7 mouse cellular contexts compared by ENCODE assay signal in genomic region chr14:47298819-47299261, GRCm38 (mm10). TPM values are rescaled to one million over a fixed set of nuclear protein-coding genes. Genes with fewer than 3 reads are reported as not detected.
DNase-seq lines count a peak whose midpoint lies in the region; ATAC-seq and TF ChIP-seq lines count a peak whose summit lies in the region.

No protein-coding gene starts in this region.

- H3K36me3 ChIP-seq in C2C12 (ENCODE audit: control insufficient read depth, insufficient read depth) = peaks cover 25% of the 10 kb centered on the region
- peaks cover 1 to 41% of the 10 kb centered on the region in 2 experiments; a peak in 3 of 4 replicates for H3K36me3 ChIP-seq in MEL (ENCODE audit: control insufficient read depth in 1 of 2, insufficient read depth in 2 of 2, low read length in 2 of 2)
- H3K36me3 ChIP-seq in embryonic facial prominence, embryonic 14.5 days (ENCODE audit: control insufficient read depth, insufficient read depth, low read length) = 0 out of 2 replicates have a peak, but pooled peaks cover 7% of the 10 kb centered on the region
- peaks cover 22% of the 10 kb centered on the region for H3K36me3 ChIP-seq in limb, embryonic 12.5 days
- H3K36me3 ChIP-seq in midbrain, embryonic 13.5 days = peaks cover 7% of the 10 kb centered on the region; the same call in 1 of the 2 replicates

- TF ChIP-seq RAD21 in MEL (IDR thresholded peaks at IDR 0.05; ENCODE audit: low read depth, low read length) = no peak

- peak overlapping the region; percentile 100 for H3ac ChIP-seq in C2C12 (ENCODE audit: control insufficient read depth, insufficient read length, low read depth)

- peak overlapping the region; percentile 61 for H3K27ac ChIP-seq in MEL (ENCODE audit: control insufficient read depth, low read depth, low read length)
- peak overlapping the region; percentile 97 for H3K27ac ChIP-seq in embryonic facial prominence, embryonic 14.5 days (replicated peaks; ENCODE audit: low read depth, low read length)
- H3K27ac ChIP-seq in limb, embryonic 12.5 days = peak overlapping the region; percentile 97
- peak overlapping the region; percentile 96 for H3K27ac ChIP-seq in midbrain, embryonic 13.5 days

- H3K79me3 ChIP-seq in C2C12 (ENCODE audit: low read depth) = peaks cover 52% of the 10 kb centered on the region

- TF ChIP-seq POLR2A in MEL (IDR thresholded peaks at IDR 0.05; ENCODE audit: control insufficient read depth in 1 of 2, insufficient read depth in 1 of 2, low read depth in 1 of 2, low read length in 2 of 2, poor library complexity in 1 of 2) = no peak

- peaks cover 62% of the 10 kb centered on the region for H3K79me2 ChIP-seq in C2C12 (ENCODE audit: control insufficient read depth, insufficient read depth)
- H3K79me2 ChIP-seq in MEL (ENCODE audit: control insufficient read depth, insufficient read depth, low read length, poor library complexity) = peaks cover 50% of the 10 kb centered on the region

- H3K4me2 ChIP-seq in embryonic facial prominence, embryonic 14.5 days (ENCODE audit: low read depth, low read length) = peak overlapping the region; percentile 79
- H3K4me2 ChIP-seq in limb, embryonic 12.5 days = peak overlapping the region; percentile 68
- H3K4me2 ChIP-seq in midbrain, embryonic 13.5 days (replicated peaks) = peak overlapping the region; percentile 91

- TF ChIP-seq CTCF in C2C12 (IDR thresholded peaks at IDR 0.05; ENCODE audit: control insufficient read depth, insufficient read depth, insufficient read length) (no peak), MEL (IDR thresholded peaks at IDR 0.05 in 2 of 3, conservative IDR thresholded peaks at IDR 0.05 in 1 of 3; ENCODE audit: control insufficient read depth in 1 of 3, insufficient read depth in 1 of 3, low read depth in 2 of 3, low read length in 3 of 3, poor library complexity in 1 of 3, severe bottlenecking in 1 of 3) (no peak)

- WGBS in embryonic facial prominence, embryonic 14.5 days = under 1% methylated on average over 15 of the region's 15 CpGs
- WGBS in limb, embryonic 12.5 days = under 1% methylated on average over 15 of the region's 15 CpGs
- 0% methylated on average over 15 of the region's 15 CpGs for WGBS in midbrain, embryonic 13.5 days

- DNase-seq in MEL (ENCODE audit: low read depth, low spot score) = peak; percentile 61
- peak; percentile 58 for DNase-seq in embryonic facial prominence, embryonic 14.5 days (ENCODE audit: low spot score)
- peak; percentile 21 to 28 for DNase-seq in heart, postnatal 36 days
- DNase-seq in thymus, postnatal 25 days = peak; percentile 34

- H3K4me3 ChIP-seq in C2C12 (ENCODE audit: insufficient read depth, poor library complexity, severe bottlenecking) (peak overlapping the region; percentile 94), MEL (ENCODE audit: control insufficient read depth in 1 of 2, insufficient read depth in 1 of 2, low read depth in 2 of 2, low read length in 2 of 2) (peak overlapping the region; percentile 73 to 96)
- peak overlapping the region; percentile 99 for H3K4me3 ChIP-seq in embryonic facial prominence, embryonic 14.5 days (ENCODE audit: low read depth, low read length)
- H3K4me3 ChIP-seq in limb, embryonic 12.5 days (replicated peaks) = peak overlapping the region; percentile 96
- peak overlapping the region; percentile 85 for H3K4me3 ChIP-seq in midbrain, embryonic 13.5 days (replicated peaks)

- H3K9me3 ChIP-seq in MEL (replicated peaks; ENCODE audit: insufficient read depth, low read length) = no peaks in the 10 kb centered on the region
- no peaks in the 10 kb centered on the region for H3K9me3 ChIP-seq in embryonic facial prominence, embryonic 14.5 days (ENCODE audit: control insufficient read depth, low read length)
- H3K9me3 ChIP-seq in limb, embryonic 12.5 days = no peaks in the 10 kb centered on the region
- H3K9me3 ChIP-seq in midbrain, embryonic 13.5 days = no peaks in the 10 kb centered on the region

- H3K27me3 ChIP-seq in C2C12 (ENCODE audit: control insufficient read depth, insufficient read depth, insufficient read length) = no peaks in the 10 kb centered on the region
- H3K27me3 ChIP-seq in MEL (ENCODE audit: control insufficient read depth in 1 of 2, insufficient read depth in 2 of 2, low read length in 2 of 2) = no peaks in the 10 kb centered on the region
- H3K27me3 ChIP-seq in embryonic facial prominence, embryonic 14.5 days (replicated peaks; ENCODE audit: control insufficient read depth, insufficient read depth, low read length) = no peaks in the 10 kb centered on the region
- H3K27me3 ChIP-seq in limb, embryonic 12.5 days = no peaks in the 10 kb centered on the region
- H3K27me3 ChIP-seq in midbrain, embryonic 13.5 days = no peaks in the 10 kb centered on the region

- peaks cover 5 to 17% of the 10 kb centered on the region in 2 experiments for H3K4me1 ChIP-seq in MEL (ENCODE audit: control insufficient read depth in 1 of 2, insufficient read depth in 2 of 2, low read length in 2 of 2)
- H3K4me1 ChIP-seq in embryonic facial prominence, embryonic 14.5 days (ENCODE audit: control insufficient read depth, insufficient read depth, low read length) = peaks cover 17% of the 10 kb centered on the region
- H3K4me1 ChIP-seq in limb, embryonic 12.5 days (replicated peaks) = peaks cover 20% of the 10 kb centered on the region
- H3K4me1 ChIP-seq in midbrain, embryonic 13.5 days (replicated peaks) = peaks cover 34% of the 10 kb centered on the region

- TF ChIP-seq EP300 in MEL (IDR thresholded peaks at IDR 0.05; ENCODE audit: low read depth in 1 of 2, low read length in 2 of 2) = no peak

- ATAC-seq in embryonic facial prominence, embryonic 14.5 days (ENCODE audit: low read depth) = peak; percentile 27
- ATAC-seq in limb, embryonic 12.5 days (ENCODE audit: insufficient number of reproducible peaks, insufficient read depth, low FRiP score, low TSS enrichment, low read depth) = peak; percentile 39; the same call in 1 of the 2 replicates
- ATAC-seq in midbrain, embryonic 13.5 days = peak; percentile 54

- intact Hi-C loops in heart, postnatal 36 days (cut with DNase I) = loop anchor here (2.0 kb wide), 1 partner anchor 22 kb away; the partner anchor contains the start of genes Socs4 and Wdhd1

- H3K9ac ChIP-seq in MEL (ENCODE audit: control insufficient read depth, low read depth, low read length, poor library complexity, severe bottlenecking) = peak overlapping the region; percentile 98
- peak overlapping the region; percentile 100 for H3K9ac ChIP-seq in embryonic facial prominence, embryonic 14.5 days (ENCODE audit: low read depth, low read length)
- peak overlapping the region; percentile 98 for H3K9ac ChIP-seq in limb, embryonic 12.5 days (replicated peaks)
- peak overlapping the region; percentile 89 for H3K9ac ChIP-seq in midbrain, embryonic 13.5 days (replicated peaks)

TF ChIP-seq in C2C12, 6 proteins besides CTCF, POLR2A, EP300 and RAD21:
- peak; percentile 53 for TF ChIP-seq MAX (IDR thresholded peaks at IDR 0.05)
- TF ChIP-seq USF1 (IDR thresholded peaks at IDR 0.05; ENCODE audit: low read depth) = no peak
- TF ChIP-seq FOSL1 (IDR thresholded peaks at IDR 0.05; ENCODE audit: insufficient read depth, low read length, poor library complexity, severe bottlenecking) = no peak

TF ChIP-seq in MEL, 35 proteins besides CTCF, POLR2A, EP300 and RAD21 (continues in another document):
- TF ChIP-seq MAZ (IDR thresholded peaks at IDR 0.05; ENCODE audit: low read depth, low read length) = no peak
- TF ChIP-seq MAX (IDR thresholded peaks at IDR 0.05; ENCODE audit: low read length) = peak; percentile 70
- no peak for TF ChIP-seq TBP (IDR thresholded peaks at IDR 0.05; ENCODE audit: low read depth, low read length)
- TF ChIP-seq ZKSCAN1 (IDR thresholded peaks at IDR 0.05; ENCODE audit: low read depth, low read length) = no peak
- no peak for TF ChIP-seq JUND (IDR thresholded peaks at IDR 0.05; ENCODE audit: low read depth, low read length)
- no peak for TF ChIP-seq ZNF384 (IDR thresholded peaks at IDR 0.05; ENCODE audit: low read depth, low read length)
- TF ChIP-seq MEF2A (IDR thresholded peaks at IDR 0.05; ENCODE audit: extremely low read depth, insufficient replicate concordance, low read depth, low read length, poor library complexity, severe bottlenecking) = no peak
- 0 out of 2 replicates have a peak, but pooled peaks have one; percentile 50 for TF ChIP-seq CHD1 (IDR thresholded peaks at IDR 0.05; ENCODE audit: low read depth, low read length)
- TF ChIP-seq UBTF (IDR thresholded peaks at IDR 0.05; ENCODE audit: borderline replicate concordance, insufficient read depth, low read depth, low read length) = no peak

RNA-seq across cellular contexts. Expression of gene Mapk1ip1l, which starts 0.8 kb away (rescaled TPM):
- polyA plus RNA-seq in C2C12 (2012; fragmentation: generic; extraction: Trizol) = 42.8 TPM
- 33.8 and 37.8 TPM in 2 replicates for total RNA-seq in MEL (2012; rRNA removed)
- polyA plus RNA-seq in MEL (2012; ENCODE audit: insufficient read depth in 1 of 2, insufficient read length in 2 of 2, low read depth in 1 of 2, low replicate concordance in 2 of 2, missing spikeins in 1 of 2) = 100 to 1,000 TPM in 1 of 2 experiments, 10 to 100 TPM in 1; 59.5 to 159 TPM
- polyA plus RNA-seq in embryonic facial prominence, embryonic 14.5 days (2014; fragmentation: Nextera tagmentation; extraction: Ambion mirVana) = 75.6 and 78.8 TPM in 2 replicates
- 10 to 100 TPM; 28.1 to 28.2 TPM for total RNA-seq in heart, postnatal 36 days (2021)
- polyA plus RNA-seq in limb, embryonic 12.5 days (2016; fragmentation: Nextera tagmentation; extraction: Ambion mirVana) = 83.5 and 94.7 TPM in 2 replicates
- polyA plus RNA-seq in midbrain, embryonic 13.5 days (2015; fragmentation: Nextera tagmentation; extraction: Ambion mirVana) = 60.8 and 63.8 TPM in 2 replicates

RNA-seq across cellular contexts. Expression of gene Socs4, which starts 22.1 kb away (rescaled TPM):
- polyA plus RNA-seq in C2C12 (2012; fragmentation: generic; extraction: Trizol) (3.0 TPM), MEL (2012; ENCODE audit: insufficient read depth in 1 of 2, insufficient read length in 2 of 2, low read depth in 1 of 2, low replicate concordance in 2 of 2, missing spikeins in 1 of 2) (10 to 100 TPM; 13.9 to 21.0 TPM)
- 8.7 and 8.8 TPM in 2 replicates for total RNA-seq in MEL (2012; rRNA removed)
- polyA plus RNA-seq in embryonic facial prominence, embryonic 14.5 days (2014; fragmentation: Nextera tagmentation; extraction: Ambion mirVana) = 4.2 and 4.7 TPM in 2 replicates
- total RNA-seq in heart, postnatal 36 days (2021) = 10 to 100 TPM; 13.9 to 14.3 TPM
- 3.2 and 4.0 TPM in 2 replicates for polyA plus RNA-seq in limb, embryonic 12.5 days (2016; fragmentation: Nextera tagmentation; extraction: Ambion mirVana)
- 3.7 and 3.9 TPM in 2 replicates for polyA plus RNA-seq in midbrain, embryonic 13.5 days (2015; fragmentation: Nextera tagmentation; extraction: Ambion mirVana)

RNA-seq across cellular contexts. Expression of gene Wdhd1, which starts 22.2 kb away (rescaled TPM):
- polyA plus RNA-seq in C2C12 (2012; fragmentation: generic; extraction: Trizol) (12.4 TPM), MEL (2012; ENCODE audit: insufficient read depth in 1 of 2, insufficient read length in 2 of 2, low read depth in 1 of 2, low replicate concordance in 2 of 2, missing spikeins in 1 of 2) (10 to 100 TPM in 1 of 2 experiments, not detected in 1; 91.5 TPM)
- total RNA-seq in MEL (2012; rRNA removed) = 49.1 and 51.6 TPM in 2 replicates
- 22.0 and 26.7 TPM in 2 replicates for polyA plus RNA-seq in embryonic facial prominence, embryonic 14.5 days (2014; fragmentation: Nextera tagmentation; extraction: Ambion mirVana)
- 1 to 10 TPM in 1 of 2 experiments, under 1 TPM in 1; 1.00 to 1.0 TPM for total RNA-seq in heart, postnatal 36 days (2021)
- 56.6 and 59.0 TPM in 2 replicates for polyA plus RNA-seq in limb, embryonic 12.5 days (2016; fragmentation: Nextera tagmentation; extraction: Ambion mirVana)
- 23.5 and 25.3 TPM in 2 replicates for polyA plus RNA-seq in midbrain, embryonic 13.5 days (2015; fragmentation: Nextera tagmentation; extraction: Ambion mirVana)

Comparison
In these comparisons a context has a peak if more than half of its experiments do, and no peak if none do; other contexts are left out.
1. Peak in every context shown above with its lines: DNase-seq, ATAC-seq, H3K4me3 ChIP-seq and H3K27ac ChIP-seq.